Mouse (Mus musculus): ENCODE results near the gene Ank. TPM values are rescaled to one million over a fixed set of nuclear protein-coding genes. Genes with fewer than 3 reads are reported as not detected.

Gene Ank
- polyA plus RNA-seq, 1 experiment from 2014 or later = 8.4 TPM

GRCm38 (mm10) chr15:27578918-27579317 lies 112.4 kb downstream of the Ank start:
- Histone ChIP-seq H3K4me3 (no peak overlapping the region), H3K27me3 (ENCODE audit: insufficient read depth, poor library complexity, severe bottlenecking) (no peaks in the 10 kb centered on the region), H3K36me3 (peaks cover 10% of the 10 kb centered on the region; the same call in 1 of the 2 replicates), H3K27ac (no peak overlapping the region), H3K4me1 (peaks cover 21% of the 10 kb centered on the region), H3K9me3 (no peaks in the 10 kb centered on the region)
- WGBS = 90% methylated on average over 6 of the region's 6 CpGs
- DNase-seq (ENCODE audit: low spot score) = no peak

- Histone ChIP-seq H3K27ac (no peak overlapping the region), H3K36me3 (peaks cover 10% of the 10 kb centered on the region; the same call in 1 of the 2 replicates), H3K27me3 (ENCODE audit: insufficient read depth, poor library complexity, severe bottlenecking) (no peaks in the 10 kb centered on the region), H3K9me3 (no peaks in the 10 kb centered on the region), H3K4me3 (no peak overlapping the region), H3K4me1 (peaks cover 21% of the 10 kb centered on the region)
- no peak for DNase-seq (ENCODE audit: low spot score)
- WGBS = 81% methylated on average over 2 of the region's 2 CpGs
Measured at GRCm38 (mm10) chr15:27579853-27580252, 113.4 kb downstream of the Ank start.

GRCm38 (mm10) chr15:27580771-27581170 lies 114.3 kb downstream of the Ank start:
- no peaks in the 10 kb centered on the region for H3K9me3 ChIP-seq
- no peak overlapping the region for H3K27ac ChIP-seq
- no peaks in the 10 kb centered on the region for H3K27me3 ChIP-seq (ENCODE audit: insufficient read depth, poor library complexity, severe bottlenecking)
- DNase-seq (ENCODE audit: low spot score) = no peak
- peaks cover 17% of the 10 kb centered on the region for H3K4me1 ChIP-seq
- H3K4me3 ChIP-seq = no peak overlapping the region
- peaks cover 16% of the 10 kb centered on the region; the same call in 1 of the 2 replicates for H3K36me3 ChIP-seq
- 85% methylated on average over 2 of the region's 2 CpGs for WGBS

- WGBS = 65% methylated on average over 3 of the region's 3 CpGs
- H3K9me3 ChIP-seq = no peaks in the 10 kb centered on the region
- H3K4me1 ChIP-seq = peaks cover 11% of the 10 kb centered on the region
- no peak for DNase-seq (ENCODE audit: low spot score)
- peaks cover 16% of the 10 kb centered on the region; the same call in 1 of the 2 replicates for H3K36me3 ChIP-seq
- no peak overlapping the region for H3K4me3 ChIP-seq
- H3K27ac ChIP-seq = 0 out of 2 replicates have a peak overlapping the region, but pooled peaks have one; percentile 59
- no peaks in the 10 kb centered on the region for H3K27me3 ChIP-seq (ENCODE audit: insufficient read depth, poor library complexity, severe bottlenecking)
Measured at GRCm38 (mm10) chr15:27581640-27582039, 115.2 kb downstream of the Ank start.

GRCm38 (mm10) chr15:27582428-27582827 lies 116.0 kb downstream of the Ank start:
- Histone ChIP-seq H3K4me1 (peaks cover 11% of the 10 kb centered on the region), H3K9me3 (no peaks in the 10 kb centered on the region), H3K27ac (no peak overlapping the region), H3K27me3 (ENCODE audit: insufficient read depth, poor library complexity, severe bottlenecking) (no peaks in the 10 kb centered on the region), H3K4me3 (no peak overlapping the region), H3K36me3 (peaks cover 16% of the 10 kb centered on the region; the same call in 1 of the 2 replicates)
- 91% methylated on average over 3 of the region's 3 CpGs for WGBS
- DNase-seq (ENCODE audit: low spot score) = no peak

GRCm38 (mm10) chr15:27583042-27583441 lies 116.6 kb downstream of the Ank start:
- peaks cover 16% of the 10 kb centered on the region; the same call in 1 of the 2 replicates for H3K36me3 ChIP-seq
- no peaks in the 10 kb centered on the region for H3K9me3 ChIP-seq
- 69% methylated on average over 4 of the region's 4 CpGs for WGBS
- H3K4me1 ChIP-seq = peaks cover 9% of the 10 kb centered on the region
- no peaks in the 10 kb centered on the region for H3K27me3 ChIP-seq (ENCODE audit: insufficient read depth, poor library complexity, severe bottlenecking)
- H3K4me3 ChIP-seq = no peak overlapping the region
- H3K27ac ChIP-seq = no peak overlapping the region
- DNase-seq (ENCODE audit: low spot score) = no peak

- Histone ChIP-seq H3K27me3 (ENCODE audit: insufficient read depth, poor library complexity, severe bottlenecking) (no peaks in the 10 kb centered on the region), H3K27ac (no peak overlapping the region), H3K4me3 (no peak overlapping the region), H3K9me3 (no peaks in the 10 kb centered on the region), H3K36me3 (peaks cover 16% of the 10 kb centered on the region; the same call in 1 of the 2 replicates), H3K4me1 (peaks cover 9% of the 10 kb centered on the region)
- 93% methylated on average over 6 of the region's 6 CpGs for WGBS
- no peak for DNase-seq (ENCODE audit: low spot score)
Measured at GRCm38 (mm10) chr15:27583620-27584019, 117.1 kb downstream of the Ank start.

GRCm38 (mm10) chr15:27585466-27586092 lies 119.1 kb downstream of the Ank start:
- Histone ChIP-seq H3K36me3 (peaks cover 23% of the 10 kb centered on the region), H3K9me3 (no peaks in the 10 kb centered on the region), H3K27me3 (ENCODE audit: insufficient read depth, poor library complexity, severe bottlenecking) (no peaks in the 10 kb centered on the region), H3K4me1 (peaks cover 9% of the 10 kb centered on the region), H3K4me3 (no peak overlapping the region), H3K27ac (no peak overlapping the region)
- WGBS = 81% methylated on average over 4 of the region's 4 CpGs
- no peak for DNase-seq (ENCODE audit: low spot score)

- 89% methylated on average over 5 of the region's 5 CpGs for WGBS
- Histone ChIP-seq H3K4me3 (no peak overlapping the region), H3K36me3 (peaks cover 28% of the 10 kb centered on the region), H3K27me3 (ENCODE audit: insufficient read depth, poor library complexity, severe bottlenecking) (no peaks in the 10 kb centered on the region), H3K4me1 (peaks cover 8% of the 10 kb centered on the region), H3K27ac (no peak overlapping the region), H3K9me3 (no peaks in the 10 kb centered on the region)
- no peak for DNase-seq (ENCODE audit: low spot score)
Measured at GRCm38 (mm10) chr15:27586093-27586480, 119.6 kb downstream of the Ank start.

GRCm38 (mm10) chr15:27588087-27588826 lies 121.8 kb downstream of the Ank start:
- WGBS = 82% methylated on average over 14 of the region's 14 CpGs
- Histone ChIP-seq H3K27me3 (ENCODE audit: insufficient read depth, poor library complexity, severe bottlenecking) (no peaks in the 10 kb centered on the region), H3K27ac (no peak overlapping the region), H3K36me3 (peaks cover 38% of the 10 kb centered on the region), H3K4me3 (no peak overlapping the region), H3K4me1 (no peaks in the 10 kb centered on the region), H3K9me3 (no peaks in the 10 kb centered on the region)
- DNase-seq (ENCODE audit: low spot score) = no peak

- H3K36me3 ChIP-seq = peaks cover 46% of the 10 kb centered on the region
- 94% methylated on average over 9 of the region's 9 CpGs for WGBS
Measured at GRCm38 (mm10) chr15:27590812-27591211, 124.3 kb downstream of the Ank start.

GRCm38 (mm10) chr15:27592620-27593320 lies 126.3 kb downstream of the Ank start:
- WGBS = 86% methylated on average over 19 of the region's 19 CpGs
- no peak for DNase-seq (ENCODE audit: low spot score)
- Histone ChIP-seq H3K4me3 (no peak overlapping the region), H3K36me3 (peaks cover 46% of the 10 kb centered on the region), H3K27ac (no peak overlapping the region), H3K4me1 (peaks cover 19% of the 10 kb centered on the region), H3K27me3 (ENCODE audit: insufficient read depth, poor library complexity, severe bottlenecking) (no peaks in the 10 kb centered on the region), H3K9me3 (no peaks in the 10 kb centered on the region)

More at GRCm38 (mm10) chr15:27590812-27591211, 124.3 kb downstream of the Ank start:
- H3K27me3 ChIP-seq (ENCODE audit: insufficient read depth, poor library complexity, severe bottlenecking) = no peaks in the 10 kb centered on the region
- peaks cover 10% of the 10 kb centered on the region for H3K4me1 ChIP-seq
- no peak overlapping the region for H3K4me3 ChIP-seq
- no peaks in the 10 kb centered on the region for H3K9me3 ChIP-seq
- no peak for DNase-seq (ENCODE audit: low spot score)
- H3K27ac ChIP-seq = no peak overlapping the region

GRCm38 (mm10) chr15:27593717-27594116 lies 127.2 kb downstream of the Ank start:
- H3K27me3 ChIP-seq (ENCODE audit: insufficient read depth, poor library complexity, severe bottlenecking) = no peaks in the 10 kb centered on the region
- H3K36me3 ChIP-seq = peaks cover 48% of the 10 kb centered on the region
- no peak for DNase-seq (ENCODE audit: low spot score)

More at GRCm38 (mm10) chr15:27593717-27594116, 127.2 kb downstream of the Ank start:
- H3K4me3 ChIP-seq = no peak overlapping the region
- no peaks in the 10 kb centered on the region for H3K9me3 ChIP-seq
- WGBS = 83% methylated on average over 13 of the region's 13 CpGs
- peaks cover 19% of the 10 kb centered on the region for H3K4me1 ChIP-seq
- no peak overlapping the region for H3K27ac ChIP-seq

Measured in heart, embryonic 10.5 days (tissue).